Mouse (Mus musculus): Measurements from ENCODE around the gene Sfswap.

DNA sequence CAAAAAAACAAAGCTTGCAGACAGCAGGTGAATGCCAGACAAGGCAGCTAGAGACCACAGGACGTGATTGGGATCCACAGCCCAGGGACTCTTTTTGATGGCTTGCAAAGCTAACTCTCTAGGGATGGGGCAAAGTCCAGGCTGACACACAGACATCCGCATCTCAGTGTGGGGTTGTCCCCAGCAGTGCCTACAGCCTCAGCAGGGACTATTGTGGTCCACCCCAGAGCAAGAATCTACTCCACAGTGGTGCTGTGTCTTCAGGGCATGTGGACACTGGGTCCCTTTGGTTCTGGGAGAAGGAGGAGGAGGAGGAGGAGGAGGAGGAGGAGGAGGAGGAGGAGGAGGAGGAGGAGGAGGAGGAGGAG, 45.5 kb upstream of the Sfswap start:
- TF ChIP-seq CTCF (IDR thresholded peaks at IDR 0.05; ENCODE audit: low read depth, low read length) (no peak), GATA1 (IDR thresholded peaks at IDR 0.05; ENCODE audit: borderline replicate concordance, low read length) (no peak), TAL1 (conservative IDR thresholded peaks at IDR 0.05; ENCODE audit: low read depth, low read length) (no peak), POLR2AphosphoS5 (IDR thresholded peaks at IDR 0.05; ENCODE audit: insufficient replicate concordance, low read depth, low read length) (no peak)
